Mouse (Mus musculus) liver, embryonic 13.5 days (tissue): ENCODE measurements around the gene Cdon. TPM values are rescaled to one million over a fixed set of nuclear protein-coding genes. Genes with fewer than 3 reads are reported as not detected.
"Not testable (repeated sequence)": the region's sequence is repeated elsewhere in the genome, so short reads cannot be mapped to it uniquely, and the experiment has no call there.

Source experiments
- ATAC-seq: fragments of 200-750 bp; cut with Nextera tagmentation; 2 replicates; pipeline ENCODE4 v1.8.0; 2017; ENCODE audit warnings: low read depth, mild to moderate bottlenecking, moderate number of reproducible peaks, moderate library complexity
- DNase-seq: peaks from one replicate; pipeline ENCODE4 v3.0.0; 2022
- H3K27ac ChIP-seq: fragments of 300-500 bp; sonication (generic); 2 replicates; pipeline ENCODE4 v1.5.1; 2015; ENCODE audit warnings: moderate library complexity, mild to moderate bottlenecking, inconsistent platforms
- H3K27me3 ChIP-seq: fragments of 300-500 bp; sonication (generic); 2 replicates; pipeline ENCODE4 v1.6.1; 2015; ENCODE audit warnings: mild to moderate bottlenecking, inconsistent platforms
- H3K36me3 ChIP-seq: fragments of 300-500 bp; sonication (generic); 2 replicates; pipeline ENCODE4 v1.6.1; 2015; ENCODE audit warnings: mild to moderate bottlenecking, inconsistent platforms
- H3K4me1 ChIP-seq: fragments of 300-500 bp; sonication (generic); replicated peaks from 2 replicates; pipeline ENCODE4 v1.6.1; 2015; ENCODE audit warnings: inconsistent platforms
- H3K4me2 ChIP-seq: fragments of 300-500 bp; sonication (generic); 2 replicates; pipeline ENCODE4 v1.6.1; 2015; ENCODE audit warnings: inconsistent platforms, mild to moderate bottlenecking, moderate library complexity
- H3K4me3 ChIP-seq: fragments of 300-500 bp; sonication (generic); replicated peaks from 2 replicates; pipeline ENCODE4 v1.5.1; 2015; ENCODE audit warnings: mild to moderate bottlenecking, inconsistent platforms
- H3K9ac ChIP-seq: fragments of 300-500 bp; sonication (generic); 2 replicates; pipeline ENCODE4 v1.6.1; 2015; ENCODE audit warnings: mild to moderate bottlenecking, inconsistent platforms
- H3K9me3 ChIP-seq: fragments of 300-500 bp; sonication (generic); replicated peaks from 2 replicates; pipeline ENCODE4 v1.6.1; 2016; ENCODE audit warnings: inconsistent platforms
- WGBS: fragments of 180-500 bp; shearing (Covaris S2); methylation state at CpG from one replicate; pipeline ENCODE4 v1.1.7; 2015; ENCODE audit not compliant: insufficient replicate concordance; 5-methylcytosine and 5-hydroxymethylcytosine counted together
- polyA plus RNA-seq: library from polyadenylated mRNA; unstranded; fragments of >200 nt; fragmentation: Nextera tagmentation; extraction: Ambion mirVana; gene quantifications from 2 replicates; pipeline ENCODE4 v1.2.1, GENCODE M21; 2015

Cdon gene
- polyA plus RNA-seq, 1 experiment from 2014 or later, result 0.53 TPM

DNA sequence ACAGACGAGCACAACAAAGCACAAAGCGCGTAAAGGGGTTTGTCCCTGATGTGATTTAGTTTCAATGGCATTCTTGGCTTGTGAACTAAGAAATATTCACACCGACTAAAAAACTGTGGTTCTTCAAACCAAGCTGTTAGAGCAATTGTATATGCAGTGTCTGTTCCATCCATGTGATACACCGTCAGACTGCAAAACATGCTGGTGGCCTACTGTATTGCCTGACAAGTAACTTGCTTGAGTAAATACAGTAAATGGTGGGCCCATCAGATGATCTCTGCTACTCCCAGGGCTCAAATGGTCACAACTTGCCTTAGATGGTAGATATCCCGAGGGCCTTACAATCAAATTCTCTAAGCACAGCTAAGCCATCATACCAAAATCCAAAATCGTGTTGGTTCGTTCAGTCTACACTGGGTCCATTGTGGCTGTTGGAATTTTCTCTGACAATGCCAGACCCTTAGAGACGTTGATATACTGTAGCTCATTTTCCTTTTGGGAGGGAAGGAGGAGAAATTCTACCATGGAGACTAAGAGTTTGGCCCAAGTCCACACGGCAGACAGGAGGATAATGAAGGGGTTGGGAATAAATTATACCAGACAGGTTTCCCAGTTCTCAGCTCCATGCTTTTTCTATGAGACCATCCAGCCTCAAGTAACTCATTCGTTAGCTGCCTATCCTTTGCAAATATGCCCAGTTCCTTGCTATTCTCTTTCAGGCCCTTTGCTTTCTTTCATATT lies 9.5 kb upstream of the Cdon start:
- DNase-seq (no peak), ATAC-seq (no peak)
- no peak overlapping the region for H3K27ac ChIP-seq
- no peak overlapping the region for H3K9ac ChIP-seq
- no peak overlapping the region for H3K4me2 ChIP-seq
- no peaks in the 10 kb centered on the region for H3K36me3 ChIP-seq
- WGBS, result 71% methylated on average over 11 of the region's 11 CpGs
- H3K27me3 ChIP-seq, result 0 out of 2 replicates have a peak, but pooled peaks cover 2% of the 10 kb centered on the region
- no peak overlapping the region for H3K4me3 ChIP-seq
- H3K9me3 ChIP-seq, result no peaks in the 10 kb centered on the region
- H3K4me1 ChIP-seq, result no peaks in the 10 kb centered on the region

DNA sequence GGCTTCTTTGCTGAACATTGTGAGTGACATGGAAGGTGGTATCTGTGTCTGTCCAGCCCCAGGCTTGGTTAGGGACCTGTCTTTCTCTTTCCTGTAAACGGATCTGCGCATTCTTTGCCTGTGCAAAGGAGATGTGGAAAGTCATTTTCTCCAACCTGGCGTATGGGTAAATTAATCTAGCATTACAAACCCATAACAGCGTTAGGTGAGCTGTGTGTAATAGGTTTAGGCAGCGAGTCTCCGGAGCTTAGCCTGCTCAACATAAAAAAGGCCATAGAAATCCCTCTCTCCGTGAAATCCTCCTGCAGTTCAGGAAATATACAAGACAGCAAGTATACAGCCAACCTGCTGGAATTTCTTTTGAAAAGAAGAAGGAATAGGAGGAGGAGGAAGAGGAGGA lies 9.0 kb upstream of the Cdon start:
- 65% methylated on average over 7 of the region's 7 CpGs for WGBS
- H3K9ac ChIP-seq, result no peak overlapping the region
- no peak overlapping the region for H3K27ac ChIP-seq
- no peaks in the 10 kb centered on the region for H3K4me1 ChIP-seq
- H3K4me3 ChIP-seq, result no peak overlapping the region
- no peak for DNase-seq
- 0 out of 2 replicates have a peak, but pooled peaks cover 4% of the 10 kb centered on the region for H3K27me3 ChIP-seq
- no peak overlapping the region for H3K4me2 ChIP-seq
- H3K36me3 ChIP-seq, result no peaks in the 10 kb centered on the region
- no peaks in the 10 kb centered on the region for H3K9me3 ChIP-seq
- ATAC-seq, result no peak

- no peak; the same call in 1 of the 2 replicates for ATAC-seq
- no peak overlapping the region for H3K27ac ChIP-seq
Measured at GRCm38 (mm10) chr9:35421730-35422235, 855 bp downstream of the Cdon start.

DNA sequence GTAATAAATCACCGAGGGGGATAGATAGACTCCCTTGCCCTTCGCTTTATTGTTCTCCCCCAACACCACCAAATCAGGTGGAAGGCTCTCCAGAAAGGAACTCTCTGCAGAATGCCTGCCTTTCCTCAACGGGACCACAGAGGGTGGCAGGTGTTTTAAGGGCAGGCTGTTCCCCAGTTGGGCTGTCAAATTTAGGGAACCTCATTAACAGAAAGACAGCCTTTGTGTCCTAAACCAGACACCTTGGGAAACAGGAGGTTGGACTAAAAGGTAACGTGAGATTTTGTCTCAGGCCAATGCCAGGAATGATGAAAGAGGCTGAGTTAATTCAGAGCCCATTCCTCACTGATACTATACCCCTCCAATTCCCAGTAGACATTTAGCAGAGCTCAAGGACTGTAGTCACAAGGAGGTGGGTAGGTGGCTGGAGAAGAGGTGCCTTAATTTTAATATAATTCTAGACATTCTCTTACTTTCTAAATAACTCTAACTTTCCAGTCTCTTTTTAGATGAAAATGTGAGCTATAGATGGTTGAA lies 1.5 kb downstream of the Cdon start:
- H3K4me2 ChIP-seq, result peak overlapping the region; percentile 95
- no peaks in the 10 kb centered on the region for H3K9me3 ChIP-seq
- H3K27ac ChIP-seq, result no peak overlapping the region
- H3K4me3 ChIP-seq, result peak overlapping the region; percentile 76
- ATAC-seq, result no peak
- H3K27me3 ChIP-seq, result peaks cover 64% of the 10 kb centered on the region
- WGBS, result 14% methylated on average over 4 of the region's 4 CpGs
- H3K9ac ChIP-seq, result 0 out of 2 replicates have a peak overlapping the region, but pooled peaks have one; percentile 80
- peaks cover 14% of the 10 kb centered on the region; the same call in 1 of the 2 replicates for H3K4me1 ChIP-seq
- no peaks in the 10 kb centered on the region for H3K36me3 ChIP-seq
- DNase-seq, result no peak

More at GRCm38 (mm10) chr9:35421730-35422235, 855 bp downstream of the Cdon start:
- H3K4me2 ChIP-seq, result peak overlapping the region; percentile 95
- peak; percentile 13 for DNase-seq
- H3K27me3 ChIP-seq, result peaks cover 68% of the 10 kb centered on the region
- no peaks in the 10 kb centered on the region for H3K36me3 ChIP-seq
- H3K9ac ChIP-seq, result peak overlapping the region; percentile 80
- under 1% methylated on average over 35 of the region's 35 CpGs for WGBS
- no peaks in the 10 kb centered on the region for H3K9me3 ChIP-seq
- H3K4me3 ChIP-seq, result peak overlapping the region; percentile 76
- peaks cover 14% of the 10 kb centered on the region; the same call in 1 of the 2 replicates for H3K4me1 ChIP-seq

GRCm38 (mm10) chr9:35423265-35423664 lies 2.3 kb downstream of the Cdon start:
- H3K9me3 ChIP-seq, result no peaks in the 10 kb centered on the region
- peaks cover 59% of the 10 kb centered on the region for H3K27me3 ChIP-seq
- H3K4me2 ChIP-seq, result no peak overlapping the region
- ATAC-seq, result no peak
- DNase-seq, result no peak
- H3K4me3 ChIP-seq, result no peak overlapping the region
- 34% methylated on average over 4 of the region's 4 CpGs for WGBS
- H3K9ac ChIP-seq, result no peak overlapping the region
- peaks cover 14% of the 10 kb centered on the region; the same call in 1 of the 2 replicates for H3K4me1 ChIP-seq
- H3K36me3 ChIP-seq, result no peaks in the 10 kb centered on the region
- no peak overlapping the region for H3K27ac ChIP-seq

- ATAC-seq (no peak), DNase-seq (no peak)
- no peak overlapping the region for H3K4me3 ChIP-seq
- no peak overlapping the region for H3K4me2 ChIP-seq
- H3K4me1 ChIP-seq, result peaks cover 14% of the 10 kb centered on the region; the same call in 1 of the 2 replicates
- H3K9me3 ChIP-seq, result no peaks in the 10 kb centered on the region
- no peak overlapping the region for H3K9ac ChIP-seq
- H3K27ac ChIP-seq, result no peak overlapping the region
- WGBS, result 39% methylated on average over 8 of the region's 8 CpGs
- no peaks in the 10 kb centered on the region for H3K36me3 ChIP-seq
- peaks cover 46% of the 10 kb centered on the region for H3K27me3 ChIP-seq
Measured at GRCm38 (mm10) chr9:35424671-35425070, 3.7 kb downstream of the Cdon start.

- WGBS, result 70% methylated on average over 8 of the region's 8 CpGs
- Histone ChIP-seq H3K9ac (no peak overlapping the region), H3K36me3 (no peaks in the 10 kb centered on the region), H3K4me3 (no peak overlapping the region), H3K27ac (no peak overlapping the region), H3K27me3 (0 out of 2 replicates have a peak, but pooled peaks cover 6% of the 10 kb centered on the region), H3K9me3 (no peaks in the 10 kb centered on the region), H3K4me2 (no peak overlapping the region), H3K4me1 (no peaks in the 10 kb centered on the region)
- DNase-seq (no peak), ATAC-seq (no peak)
Measured at GRCm38 (mm10) chr9:35430476-35430875, 9.5 kb downstream of the Cdon start.

GRCm38 (mm10) chr9:35431396-35431795 lies 10.5 kb downstream of the Cdon start:
- no peak overlapping the region for H3K9ac ChIP-seq
- DNase-seq (no peak), ATAC-seq (no peak)
- H3K4me1 ChIP-seq, result no peaks in the 10 kb centered on the region
- 58% methylated on average over 6 of the region's 6 CpGs for WGBS
- H3K27me3 ChIP-seq, result no peaks in the 10 kb centered on the region
- H3K36me3 ChIP-seq, result no peaks in the 10 kb centered on the region
- H3K4me2 ChIP-seq, result no peak overlapping the region
- H3K27ac ChIP-seq, result no peak overlapping the region
- H3K9me3 ChIP-seq, result no peaks in the 10 kb centered on the region
- H3K4me3 ChIP-seq, result no peak overlapping the region

DNA sequence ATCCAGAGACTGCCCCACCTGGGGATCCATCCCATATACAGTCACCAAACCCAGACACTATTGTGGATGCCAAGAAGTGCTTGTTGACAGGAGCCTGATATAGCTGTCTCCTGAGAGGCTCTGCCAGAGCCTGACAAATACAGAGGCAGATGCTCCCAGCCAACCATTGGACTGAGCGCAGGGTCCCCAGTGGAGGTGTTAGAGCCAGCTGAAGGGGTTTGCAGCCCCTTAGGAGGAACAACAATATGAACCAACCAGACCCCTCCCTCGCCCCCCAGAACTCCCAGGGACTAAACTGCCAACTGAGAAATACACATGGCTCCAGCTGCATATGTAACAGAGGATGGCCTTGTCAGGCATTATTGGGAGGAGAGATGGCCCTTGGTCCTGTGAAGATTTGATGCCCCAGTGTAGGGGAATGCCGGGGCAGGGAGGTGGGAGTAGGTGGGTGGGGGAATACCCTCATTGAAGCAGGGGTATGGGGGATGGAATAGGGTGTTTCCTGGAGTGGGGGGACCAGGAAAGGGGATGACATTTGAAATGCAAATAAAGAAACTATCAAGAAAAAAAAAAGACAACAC lies 11.9 kb downstream of the Cdon start:
- H3K36me3 ChIP-seq, DNase-seq, H3K4me2 ChIP-seq, H3K4me3 ChIP-seq, H3K27me3 ChIP-seq, ATAC-seq, H3K9ac ChIP-seq, H3K27ac ChIP-seq, H3K9me3 ChIP-seq, H3K4me1 ChIP-seq: not testable (repeated sequence)
- WGBS, result 53% methylated on average over 3 of the region's 3 CpGs

DNA sequence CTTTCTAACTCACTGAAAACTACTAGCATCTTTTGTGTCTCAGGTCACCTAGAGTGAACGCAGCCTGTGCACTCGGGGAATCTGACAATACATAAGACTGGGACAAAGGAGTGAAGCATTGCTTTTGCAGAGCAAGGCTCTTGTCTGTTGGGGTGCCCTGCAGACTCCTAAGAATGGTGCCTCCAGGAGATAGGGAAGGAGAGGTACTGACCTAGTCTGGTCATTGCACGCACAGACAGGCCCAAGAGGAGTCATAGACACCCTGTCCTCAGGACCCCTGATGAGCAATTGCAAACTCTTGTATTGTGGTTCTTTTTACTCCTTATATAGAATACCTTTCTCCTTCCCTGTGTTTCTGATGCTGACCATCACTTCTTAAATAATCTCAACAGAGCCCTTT lies 13.4 kb downstream of the Cdon start:
- Histone ChIP-seq H3K4me2 (no peak overlapping the region), H3K36me3 (no peaks in the 10 kb centered on the region), H3K4me1 (no peaks in the 10 kb centered on the region), H3K9me3 (no peaks in the 10 kb centered on the region), H3K9ac (no peak overlapping the region), H3K27ac (no peak overlapping the region), H3K27me3 (no peaks in the 10 kb centered on the region), H3K4me3 (no peak overlapping the region)
- WGBS, result 75% methylated on average over 3 of the region's 3 CpGs
- no peak for DNase-seq
- no peak for ATAC-seq

DNA sequence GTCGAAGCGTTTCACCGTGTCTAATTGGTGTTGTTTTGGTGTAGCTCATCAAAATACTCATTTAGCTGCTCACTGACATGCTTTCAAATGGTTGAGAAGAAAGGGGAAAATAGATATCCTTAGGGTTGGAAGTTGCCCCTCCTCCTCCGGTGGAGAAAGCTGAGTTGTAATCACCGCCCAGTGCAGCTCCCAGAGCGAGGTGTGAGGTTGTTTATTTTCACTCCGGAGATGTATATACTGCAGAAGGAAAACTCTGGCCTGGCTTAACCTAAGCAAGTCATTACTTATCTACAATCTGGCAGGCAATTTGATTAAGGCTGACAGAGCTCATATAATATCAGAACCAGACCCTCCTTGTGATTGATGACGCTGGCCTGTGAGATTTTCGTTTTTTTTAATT lies 14.6 kb downstream of the Cdon start:
- no peaks in the 10 kb centered on the region for H3K4me1 ChIP-seq
- WGBS, result 48% methylated on average over 9 of the region's 9 CpGs
- H3K9me3 ChIP-seq, result no peaks in the 10 kb centered on the region
- no peaks in the 10 kb centered on the region for H3K27me3 ChIP-seq
- no peak overlapping the region for H3K4me3 ChIP-seq
- H3K9ac ChIP-seq, result no peak overlapping the region
- H3K36me3 ChIP-seq, result no peaks in the 10 kb centered on the region
- ATAC-seq, result no peak
- H3K4me2 ChIP-seq, result no peak overlapping the region
- no peak overlapping the region for H3K27ac ChIP-seq
- DNase-seq, result no peak
